Mouse (Mus musculus) heart, postnatal 0 days (tissue): Measurements from ENCODE around the gene Myo3b.

Experiments used
- CTCF ChIP-seq: IDR thresholded peaks from 2 replicates; pipeline ENCODE4 v1.5.1; 2016; ENCODE audit warnings: antibody characterized with exemption, control low read depth, low read depth
- EP300 ChIP-seq: IDR thresholded peaks from 2 replicates; pipeline ENCODE4 v1.6.1; 2016; ENCODE audit warnings: antibody characterized with exemption, low read depth

- no peak for TF ChIP-seq CTCF
- TF ChIP-seq EP300 = no peak
These were observed 297.6 kb downstream of the Myo3b start for GRCm38 (mm10) chr2:70336551-70336950.
